Comparison of ENCODE assay signal across 8 mouse cellular contexts in the genomic region with DNA sequence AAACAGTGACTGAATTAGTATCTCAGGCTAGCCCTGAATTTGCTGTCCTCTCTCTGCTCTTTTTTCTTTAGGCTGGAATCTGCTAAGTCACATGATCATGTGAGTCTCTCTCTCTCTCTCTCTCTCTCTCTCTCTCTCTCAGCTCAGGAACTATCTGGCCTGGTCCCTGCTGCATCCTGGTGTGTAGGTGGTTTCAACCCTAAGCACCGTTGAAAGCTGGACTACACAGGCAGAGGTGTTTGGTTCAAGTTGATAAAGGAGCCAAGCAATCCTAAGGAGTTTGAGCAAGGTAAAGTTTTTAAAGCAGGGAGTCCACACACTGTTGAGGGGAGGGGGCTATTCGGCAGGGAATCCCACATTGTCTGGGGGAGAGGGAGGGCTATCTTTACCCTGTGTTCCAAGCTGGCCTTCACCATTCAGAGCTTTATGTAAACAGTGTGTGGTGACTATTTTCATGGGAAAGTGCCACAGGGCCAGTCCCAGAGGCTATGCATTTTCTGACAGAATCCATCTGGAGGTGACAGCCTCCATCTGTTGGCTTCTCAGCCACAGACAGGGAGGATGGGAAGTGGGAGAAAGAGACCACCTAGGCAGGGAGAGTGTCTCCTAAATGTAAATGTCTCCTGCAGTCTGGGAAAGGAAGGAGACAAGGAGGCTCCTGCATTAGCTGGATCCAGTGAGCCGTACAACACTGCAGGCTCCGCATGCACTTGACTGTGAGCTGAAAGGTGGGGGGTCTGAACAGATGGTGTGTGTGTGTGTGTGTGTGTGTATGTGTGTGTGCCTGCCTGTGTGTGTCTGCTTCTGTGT.
DNase-seq lines count a peak whose midpoint lies in the region; ATAC-seq lines count a peak whose summit lies in the region.

No protein-coding gene starts in this region.

- no peak for DNase-seq in frontal cortex, postnatal 25 days (ENCODE audit: low spot score in 2 of 2)
- peak; percentile 38 to 57 for DNase-seq in right cerebral cortex, postnatal 10 days (ENCODE audit: low spot score in 2 of 2)
- no peak for DNase-seq in right cerebral cortex, adult 2 months (ENCODE audit: low spot score in 2 of 2)
- DNase-seq in lung, postnatal 25 days (ENCODE audit: low spot score) = peak; percentile 3
- DNase-seq in natural killer cell, adult 2 months (ENCODE audit: low spot score in 2 of 2) = no peak
- DNase-seq in thymus, postnatal 4 days = no peak
- no peak for DNase-seq in liver

- ATAC-seq in frontal cortex, adult (ENCODE audit: low TSS enrichment) = peak; percentile 65

Comparison
In these comparisons a context has a peak if more than half of its experiments do, and no peak if none do; other contexts are left out.
1. DNase-seq: peak in right cerebral cortex, postnatal 10 days (2 of 2) and lung, postnatal 25 days (single experiment); none in frontal cortex, postnatal 25 days (0 of 2), right cerebral cortex, adult 2 months (0 of 2), natural killer cell, adult 2 months (0 of 2), thymus, postnatal 4 days (single experiment) and liver (single experiment).